Mouse (Mus musculus) hindbrain, embryonic 14.5 days (tissue): Measurements from ENCODE around the gene Zyg11b. TPM values are rescaled to one million over a fixed set of nuclear protein-coding genes. Genes with fewer than 3 reads are reported as not detected.

ENCODE experiments used
- ATAC-seq: fragments of 200-750 bp; cut with Nextera tagmentation; 2 replicates; pipeline ENCODE4 v1.8.0; 2017; ENCODE audit warnings: moderate number of reproducible peaks, mild to moderate bottlenecking, moderate TSS enrichment, moderate library complexity; ENCODE audit not compliant: low FRiP score
- DNase-seq: peaks from one replicate; pipeline ENCODE4 v3.0.0-alpha.2; 2015; ENCODE audit warnings: low spot score
- H3K27ac ChIP-seq: fragments of 300-500 bp; sonication (generic); 2 replicates; pipeline ENCODE4 v1.5.1; 2014; ENCODE audit warnings: mild to moderate bottlenecking, moderate library complexity
- H3K27me3 ChIP-seq: fragments of 300-500 bp; sonication (generic); 2 replicates; pipeline ENCODE4 v1.6.1; 2014; ENCODE audit warnings: mild to moderate bottlenecking, low read length, mixed read lengths; ENCODE audit not compliant: control insufficient read depth, insufficient read depth
- H3K36me3 ChIP-seq: fragments of 300-500 bp; sonication (generic); replicated peaks from 2 replicates; pipeline ENCODE4 v1.6.1; 2014; ENCODE audit not compliant: control insufficient read depth, insufficient read depth
- H3K4me1 ChIP-seq: fragments of 300-500 bp; sonication (generic); replicated peaks from 2 replicates; pipeline ENCODE4 v1.6.1; 2014; ENCODE audit warnings: antibody characterized with exemption, low read length, mixed read lengths; ENCODE audit not compliant: control insufficient read depth, insufficient read depth
- H3K4me2 ChIP-seq: fragments of 300-500 bp; sonication (generic); replicated peaks from 2 replicates; pipeline ENCODE4 v1.6.1; 2014; ENCODE audit warnings: mild to moderate bottlenecking, moderate library complexity
- H3K4me3 ChIP-seq: fragments of 300-500 bp; sonication (generic); replicated peaks from 2 replicates; pipeline ENCODE4 v1.5.1; 2014; ENCODE audit warnings: mild to moderate bottlenecking, low read length
- H3K9ac ChIP-seq: fragments of 300-500 bp; sonication (generic); 2 replicates; pipeline ENCODE4 v1.6.1; 2014
- H3K9me3 ChIP-seq: fragments of 300-500 bp; sonication (generic); 2 replicates; pipeline ENCODE4 v1.6.1; 2016; ENCODE audit warnings: low read length; ENCODE audit not compliant: control insufficient read depth
- WGBS: fragments of 180-500 bp; shearing (Covaris S2); extraction: QIAGEN DNeasy Blood & Tissue Kit; methylation state at CpG from one replicate; pipeline ENCODE4 v1.1.7; 2014; 5-methylcytosine and 5-hydroxymethylcytosine counted together
- polyA plus RNA-seq: library from polyadenylated mRNA; unstranded; fragments of >200 nt; fragmentation: Nextera tagmentation; extraction: Ambion mirVana; gene quantifications from 2 replicates; pipeline ENCODE4 v1.2.1, GENCODE M21; 2014

Gene Zyg11b
- polyA plus RNA-seq, 1 experiment from 2014 or later: 45.3 TPM

- H3K4me2 ChIP-seq: peak within 1 kb of the TSS; percentile 50
- peaks cover 5% of the 10 kb centered on the region; the same call in 1 of the 2 replicates for H3K4me1 ChIP-seq
- ATAC-seq: no peak
- no peaks in the 10 kb centered on the region for H3K36me3 ChIP-seq
- no peak within 1 kb of the TSS for H3K27ac ChIP-seq
- H3K9ac ChIP-seq: no peak within 1 kb of the TSS
- peaks cover 51% of the 10 kb centered on the region for H3K27me3 ChIP-seq
- H3K9me3 ChIP-seq: no peaks in the 10 kb centered on the region
- no peak for DNase-seq
- 1% methylated on average over 81 of the region's 107 CpGs for WGBS
- H3K4me3 ChIP-seq: peak within 1 kb of the TSS; percentile 37
Measured at GRCm38 (mm10) chr4:108217332-108218179, 83.3 kb downstream of the Zyg11b start, which contains the start of gene Zyg11a. Zyg11a (minus strand) TSS chr4:108218048.

GRCm38 (mm10) chr4:108213023-108213422 is 87.9 kb downstream of the Zyg11b start:
- Histone ChIP-seq H3K4me3 (no peak overlapping the region), H3K9me3 (no peaks in the 10 kb centered on the region), H3K27ac (no peak overlapping the region), H3K9ac (no peak overlapping the region), H3K4me1 (peaks cover 5% of the 10 kb centered on the region; the same call in 1 of the 2 replicates), H3K36me3 (no peaks in the 10 kb centered on the region), H3K4me2 (no peak overlapping the region), H3K27me3 (peaks cover 24% of the 10 kb centered on the region)
- DNase-seq: no peak
- 90% methylated on average over 2 of the region's 2 CpGs for whole genome bisulfite sequencing
- ATAC-seq: no peak

GRCm38 (mm10) chr4:108204629-108205028 is 96.3 kb downstream of the Zyg11b start:
- Histone ChIP-seq H3K4me3 (no peak overlapping the region), H3K4me2 (no peak overlapping the region), H3K9ac (no peak overlapping the region), H3K36me3 (no peaks in the 10 kb centered on the region), H3K27ac (no peak overlapping the region), H3K9me3 (no peaks in the 10 kb centered on the region), H3K27me3 (no peaks in the 10 kb centered on the region), H3K4me1 (no peaks in the 10 kb centered on the region)
- 93% methylated on average over 6 of the region's 6 CpGs for WGBS
- no peak for DNase-seq
- ATAC-seq: no peak

- WGBS: 74% methylated on average over 2 of the region's 2 CpGs
- Histone ChIP-seq H3K27ac (no peak overlapping the region), H3K4me3 (no peak overlapping the region), H3K4me2 (no peak overlapping the region), H3K9ac (no peak overlapping the region), H3K4me1 (no peaks in the 10 kb centered on the region), H3K36me3 (no peaks in the 10 kb centered on the region), H3K27me3 (no peaks in the 10 kb centered on the region), H3K9me3 (no peaks in the 10 kb centered on the region)
- ATAC-seq (no peak), DNase-seq (no peak)
Measured at GRCm38 (mm10) chr4:108199236-108199635, 101.7 kb downstream of the Zyg11b start.

- Histone ChIP-seq H3K4me2 (no peak overlapping the region), H3K27ac (no peak overlapping the region), H3K9ac (no peak overlapping the region), H3K27me3 (no peaks in the 10 kb centered on the region), H3K9me3 (no peaks in the 10 kb centered on the region), H3K4me1 (no peaks in the 10 kb centered on the region), H3K4me3 (no peak overlapping the region), H3K36me3 (no peaks in the 10 kb centered on the region)
- ATAC-seq (no peak), DNase-seq (no peak)
- WGBS: 60% methylated on average over 6 of the region's 6 CpGs
Measured at GRCm38 (mm10) chr4:108196277-108196855, 104.5 kb downstream of the Zyg11b start.

GRCm38 (mm10) chr4:108192821-108193323 is 108.0 kb downstream of the Zyg11b start:
- no peak for DNase-seq
- 67% methylated on average over 2 of the region's 2 CpGs for WGBS
- Histone ChIP-seq H3K27me3 (no peaks in the 10 kb centered on the region), H3K9ac (no peak overlapping the region), H3K4me3 (0 out of 2 replicates have a peak overlapping the region, but pooled peaks have one; percentile 2), H3K4me1 (no peaks in the 10 kb centered on the region), H3K36me3 (no peaks in the 10 kb centered on the region), H3K27ac (no peak overlapping the region), H3K9me3 (no peaks in the 10 kb centered on the region), H3K4me2 (peak overlapping the region; percentile 24; the same call in 1 of the 2 replicates)
- no peak for ATAC-seq

GRCm38 (mm10) chr4:108182278-108182677 is 118.6 kb downstream of the Zyg11b start:
- no peak overlapping the region for H3K27ac ChIP-seq
- no peaks in the 10 kb centered on the region for H3K4me1 ChIP-seq
- no peak overlapping the region for H3K9ac ChIP-seq
- no peak overlapping the region for H3K4me2 ChIP-seq
- ATAC-seq (no peak), DNase-seq (no peak)
- H3K36me3 ChIP-seq: no peaks in the 10 kb centered on the region
- H3K4me3 ChIP-seq: no peak overlapping the region
- no peaks in the 10 kb centered on the region for H3K9me3 ChIP-seq
- 48% methylated on average over 1 of the region's 1 CpGs for WGBS
- no peaks in the 10 kb centered on the region for H3K27me3 ChIP-seq

Other genes with a start within 250 kb of the Zyg11b start
- gene Podn, start 204.7 kb downstream of the Zyg11b start, polyA plus RNA-seq: 0.29 and 0.68 TPM in 2 replicates
- gene Scp2, start 156.1 kb downstream of the Zyg11b start, polyA plus RNA-seq: 218 and 225 TPM in 2 replicates
- gene Echdc2, start 135.7 kb downstream of the Zyg11b start, polyA plus RNA-seq: 8.8 and 11.1 TPM in 2 replicates
- gene Zyg11a, start 83.0 kb downstream of the Zyg11b start, polyA plus RNA-seq: not detected in 2 replicates
- 43.8 and 47.9 TPM in 2 replicates for gene Coa7, start 27.0 kb upstream of the Zyg11b start, polyA plus RNA-seq
- 5.5 and 7.6 TPM in 2 replicates for gene Shisal2a, start 82.3 kb upstream of the Zyg11b start, polyA plus RNA-seq
- 32.6 and 34.9 TPM in 2 replicates for gene Gpx7, start 105.9 kb upstream of the Zyg11b start, polyA plus RNA-seq
- gene Tut4, start 158.3 kb upstream of the Zyg11b start, polyA plus RNA-seq: 37.7 and 54.8 TPM in 2 replicates